Mouse (Mus musculus) right cerebral cortex, postnatal 4 days (tissue): ENCODE measurements around the gene Rgs6.

Experiments
- DNase-seq: peaks from one replicate; pipeline ENCODE4 v3.0.0-alpha.2; 2022

Rgs6 gene

DNA sequence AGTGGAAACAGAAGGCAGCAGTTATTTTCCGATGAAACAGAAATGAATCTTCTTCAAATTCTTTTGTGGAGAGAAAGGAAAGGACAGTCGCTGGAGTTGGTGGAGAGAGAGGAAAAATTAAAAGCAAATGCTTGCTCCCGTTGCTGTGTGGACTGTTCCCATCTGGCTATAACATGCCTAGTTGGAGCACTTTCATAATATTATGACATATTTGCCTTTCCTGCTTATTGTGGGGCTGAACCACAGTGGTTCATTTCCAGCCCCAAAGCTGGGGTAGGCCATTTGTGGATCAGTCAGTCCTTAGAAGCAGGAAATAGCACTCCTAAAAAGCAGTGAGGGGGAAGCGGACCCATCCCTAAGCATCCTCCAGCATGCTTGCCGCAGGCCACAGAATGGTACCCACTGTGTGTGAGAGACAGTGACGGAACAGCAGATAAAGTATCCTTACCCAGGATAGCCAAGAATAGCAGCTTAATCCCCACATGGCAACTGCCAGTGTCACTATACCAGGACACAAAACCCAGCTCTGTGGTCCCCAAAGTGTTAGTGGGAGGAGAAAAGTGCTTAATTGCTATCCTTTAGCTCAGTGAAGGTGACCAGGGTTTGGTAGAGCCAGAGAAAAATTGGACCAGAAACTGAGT is 456.0 kb downstream of the Rgs6 start:
- DNase-seq = peak; percentile 8

DNA sequence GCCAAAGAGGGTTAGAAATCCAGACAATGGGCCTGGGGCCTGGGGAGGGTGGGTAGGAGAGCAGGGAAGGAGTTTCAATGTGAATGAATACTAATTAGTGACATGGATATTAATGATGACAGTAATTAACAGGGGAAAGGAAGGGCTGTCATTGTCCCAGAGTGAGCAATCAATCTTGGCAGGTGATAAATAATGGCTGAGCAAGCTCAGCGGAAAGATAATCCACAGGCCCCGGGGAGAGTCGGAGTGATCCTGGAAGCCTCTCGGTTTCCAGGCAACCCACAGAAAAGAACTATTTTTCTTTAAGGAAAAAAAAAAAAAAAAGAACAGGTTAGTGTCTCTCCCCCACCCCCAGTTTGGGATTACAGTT is 456.5 kb downstream of the Rgs6 start:
- peak; percentile 3 for DNase-seq

- DNase-seq = peak; percentile 35
These were observed 457.0 kb downstream of the Rgs6 start for GRCm38 (mm10) chr12:83045001-83045531.

- DNase-seq = no peak
These were observed 458.6 kb downstream of the Rgs6 start for GRCm38 (mm10) chr12:83046734-83047133.

- no peak for DNase-seq
These were observed 459.6 kb downstream of the Rgs6 start for GRCm38 (mm10) chr12:83047710-83048109.

GRCm38 (mm10) chr12:83050514-83050913 is 462.4 kb downstream of the Rgs6 start:
- DNase-seq = no peak

GRCm38 (mm10) chr12:83052391-83052790 is 464.3 kb downstream of the Rgs6 start:
- no peak for DNase-seq

GRCm38 (mm10) chr12:83055690-83056089 is 467.6 kb downstream of the Rgs6 start:
- no peak for DNase-seq

DNA sequence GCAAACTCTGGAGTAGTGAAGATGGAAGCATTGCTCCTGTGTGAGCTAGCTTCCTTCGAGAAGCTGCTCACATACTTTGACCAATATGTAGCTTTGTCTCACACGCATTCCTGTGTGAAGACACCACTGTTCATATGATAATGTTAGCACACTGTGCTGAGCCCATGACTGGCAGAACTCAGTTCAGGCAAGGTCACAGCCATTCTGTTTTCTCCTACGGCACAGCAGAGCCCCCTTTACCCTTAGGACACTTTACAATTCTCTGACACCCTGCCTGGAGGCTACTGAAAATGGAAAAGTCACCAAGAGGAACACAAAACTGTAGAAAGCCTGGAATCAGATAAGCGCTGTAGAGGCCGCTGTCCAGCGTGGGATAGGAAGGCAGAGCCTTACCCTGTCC is 478.3 kb downstream of the Rgs6 start:
- DNase-seq = no peak

DNA sequence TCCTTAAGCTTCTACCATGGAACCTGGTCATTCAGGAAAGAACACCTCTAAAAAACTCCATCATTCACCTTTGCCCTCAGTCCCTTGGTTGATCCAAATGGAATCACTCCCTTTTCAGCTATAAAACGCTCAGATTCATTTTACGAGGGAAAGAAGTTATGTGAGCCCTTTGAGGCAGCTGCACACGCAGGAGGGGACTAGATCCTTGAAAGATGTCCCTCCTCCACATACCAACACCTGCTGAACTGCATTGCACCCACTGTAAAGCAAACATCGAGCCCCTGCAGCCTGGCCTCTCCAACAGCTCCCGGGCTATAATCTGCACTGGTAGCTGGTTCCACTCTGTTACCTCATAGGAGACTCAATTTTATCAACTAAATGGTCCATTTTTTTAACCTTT is 482.8 kb downstream of the Rgs6 start:
- DNase-seq = no peak

- no peak for DNase-seq
These were observed 484.2 kb downstream of the Rgs6 start for GRCm38 (mm10) chr12:83072181-83072887.

DNA sequence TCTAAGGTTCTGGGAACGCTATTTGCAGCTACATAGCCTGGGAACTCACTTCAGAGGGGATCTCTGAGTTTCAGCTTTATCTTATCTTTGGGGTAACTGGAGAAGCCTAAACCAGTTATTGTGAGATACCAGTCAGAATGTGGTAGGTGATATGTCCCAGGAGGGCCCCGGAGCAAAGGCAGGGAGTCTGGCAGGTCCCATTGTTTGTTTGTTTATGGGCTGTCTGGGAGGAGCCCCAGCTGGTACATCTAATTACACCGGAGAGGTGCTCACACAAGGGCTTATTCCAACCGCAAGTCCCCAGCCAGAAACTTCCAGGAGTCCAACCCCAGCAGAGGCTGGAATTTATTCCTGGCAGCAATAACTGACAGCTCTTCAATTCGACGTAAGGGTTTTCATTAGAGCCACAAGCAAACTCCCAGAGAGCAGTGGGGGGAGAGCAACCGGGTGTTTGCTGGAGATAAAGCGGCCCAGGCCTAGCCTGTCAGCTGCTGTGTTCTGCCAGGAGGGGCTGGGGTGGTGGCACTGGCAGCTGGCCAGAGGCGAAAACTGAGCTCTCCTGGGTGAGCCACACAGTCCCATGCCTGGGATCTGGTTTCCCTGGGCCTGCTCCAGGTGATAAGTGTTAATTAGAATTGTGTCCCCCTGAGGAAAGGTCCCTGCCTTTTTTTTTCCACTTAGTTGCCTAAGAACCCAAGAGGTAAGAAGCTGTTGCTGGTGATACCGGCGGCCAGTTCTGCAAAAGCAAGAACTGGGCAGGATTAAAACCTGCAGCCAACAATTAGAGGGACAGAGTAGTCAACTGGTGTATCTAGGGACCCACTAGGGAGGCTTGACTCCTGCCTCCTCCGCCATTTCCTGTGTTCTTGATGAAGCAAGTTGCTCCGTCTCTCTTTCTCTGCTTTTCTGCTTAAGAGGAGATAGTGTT is 485.1 kb downstream of the Rgs6 start:
- peak; percentile 27 for DNase-seq

GRCm38 (mm10) chr12:83073879-83074368 is 485.8 kb downstream of the Rgs6 start:
- no peak for DNase-seq

DNA sequence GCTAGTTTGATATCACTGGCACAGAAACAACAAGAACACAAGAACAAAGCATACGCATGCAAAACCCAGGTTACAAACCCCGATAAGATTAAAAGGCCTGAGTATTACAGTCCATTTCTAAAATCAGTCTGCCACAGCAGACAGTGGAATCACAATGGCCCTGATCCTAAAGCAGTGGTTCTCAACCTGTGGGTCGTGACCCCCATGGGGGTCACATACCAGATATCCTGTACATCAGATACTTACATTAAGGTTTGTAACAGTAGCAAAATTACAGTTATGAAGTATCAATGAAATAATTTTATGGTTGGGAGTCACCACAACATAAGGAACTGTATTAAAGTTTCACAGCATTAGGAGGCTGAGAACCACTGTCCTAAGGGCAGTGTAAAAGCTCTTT is 488.1 kb downstream of the Rgs6 start:
- DNase-seq = no peak

DNA sequence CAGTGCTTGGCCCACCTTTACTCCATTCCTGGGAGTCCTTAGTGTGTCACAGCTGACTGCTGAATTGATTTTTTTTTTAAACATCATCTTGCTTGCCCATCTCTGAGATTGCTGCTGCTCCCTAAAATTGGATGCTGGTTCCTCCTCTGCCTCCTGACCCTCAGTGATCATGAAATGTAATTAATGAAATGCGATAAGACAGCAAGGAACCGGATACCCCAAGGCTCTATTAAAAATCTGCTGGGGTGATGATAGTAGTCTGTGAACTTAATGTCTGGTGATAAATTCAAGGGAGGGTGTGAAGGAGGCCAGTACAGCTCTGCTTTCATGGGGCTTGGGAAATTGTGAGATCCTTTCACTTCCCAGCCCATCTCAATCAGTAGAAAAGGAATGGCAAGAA is 489.4 kb downstream of the Rgs6 start:
- no peak for DNase-seq

- DNase-seq = no peak
These were observed 495.3 kb downstream of the Rgs6 start for GRCm38 (mm10) chr12:83083427-83083826.

DNA sequence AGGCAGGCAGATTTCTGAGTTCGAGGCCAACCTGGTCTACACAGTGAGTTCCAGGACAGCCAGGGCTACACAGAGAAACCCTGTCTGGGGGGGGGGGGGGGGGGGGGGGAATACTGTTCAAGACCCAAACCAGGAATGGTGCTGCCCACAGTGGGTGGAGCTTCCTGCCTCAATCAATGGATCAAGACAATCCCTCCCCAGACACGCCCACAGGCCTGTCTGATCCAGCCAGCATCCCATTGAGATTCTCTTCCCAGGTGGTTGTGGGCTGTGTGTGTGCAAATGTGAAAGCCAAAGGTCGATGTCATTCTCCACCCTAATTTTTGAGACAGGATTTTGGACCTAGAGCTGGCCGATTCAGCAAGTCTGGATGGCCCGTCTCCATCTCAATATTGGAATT is 496.5 kb downstream of the Rgs6 start:
- DNase-seq = no peak

GRCm38 (mm10) chr12:83087010-83087409 is 498.9 kb downstream of the Rgs6 start:
- no peak for DNase-seq

- no peak for DNase-seq
These were observed 499.5 kb downstream of the Rgs6 start for GRCm38 (mm10) chr12:83087555-83087954.

DNA sequence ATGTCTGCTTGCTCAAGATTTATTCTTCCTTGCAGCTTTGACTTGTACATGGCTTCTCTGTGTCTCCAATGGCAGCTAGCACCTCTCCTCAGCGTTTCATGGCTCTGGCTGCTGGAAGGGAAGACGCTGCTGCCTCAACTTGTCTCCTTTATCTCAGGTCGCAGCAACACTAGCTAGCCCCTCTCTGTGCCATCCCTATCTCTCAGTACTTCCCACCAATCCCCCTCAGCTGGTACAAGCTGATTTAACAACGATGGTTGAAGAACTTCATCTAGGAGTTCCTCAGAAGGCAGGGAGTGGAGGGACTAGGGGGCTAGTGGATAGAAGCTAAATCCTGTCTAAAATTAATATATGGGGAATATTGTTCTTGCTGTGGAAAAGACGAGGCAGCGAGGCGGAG is 503.9 kb downstream of the Rgs6 start:
- DNase-seq = no peak

- no peak for DNase-seq
These were observed 509.7 kb downstream of the Rgs6 start for GRCm38 (mm10) chr12:83097787-83098186.

DNA sequence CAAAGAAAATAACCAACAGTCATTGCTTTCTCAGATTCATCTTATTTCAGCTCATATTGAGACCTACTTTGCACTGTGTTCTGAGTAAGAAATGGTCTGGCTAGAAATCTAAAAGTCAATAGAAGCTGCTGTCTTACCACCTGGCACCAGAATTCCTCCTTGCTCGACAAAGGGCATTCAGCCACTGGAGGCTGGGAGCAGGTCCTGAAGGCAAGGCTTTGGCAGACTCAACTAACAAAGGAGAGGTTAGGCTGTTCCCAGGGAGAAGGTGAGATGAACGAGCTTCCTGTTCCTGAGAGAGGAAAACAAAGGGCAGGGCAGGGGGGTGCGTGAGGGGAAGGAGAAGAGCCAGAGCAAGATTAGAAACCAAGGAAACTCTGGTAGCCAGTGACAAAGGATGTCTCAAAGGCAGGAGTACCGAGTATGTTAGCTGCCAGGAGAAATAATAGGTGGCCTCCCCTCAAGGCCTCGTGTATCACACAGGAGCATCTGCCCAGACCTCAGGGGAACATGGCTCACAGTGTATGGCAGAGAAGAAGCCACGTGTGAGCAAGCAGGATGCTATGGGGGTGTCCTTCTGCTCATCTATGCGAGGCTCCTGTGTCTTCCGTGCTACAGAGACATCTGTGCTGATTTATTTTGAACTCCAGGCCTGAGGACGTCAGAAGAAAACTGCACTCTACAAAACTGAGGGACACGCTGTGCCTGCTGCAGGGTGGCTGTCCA is 510.7 kb downstream of the Rgs6 start:
- no peak for DNase-seq

- no peak for DNase-seq
These were observed 511.8 kb downstream of the Rgs6 start for GRCm38 (mm10) chr12:83099920-83100319.
